Mouse (Mus musculus) kidney, embryonic 14.5 days (tissue): Measurements from ENCODE around the gene 4921517D22Rik. TPM values are rescaled to one million over a fixed set of nuclear protein-coding genes. Genes with fewer than 3 reads are reported as not detected.

Source experiments
- ATAC-seq: fragments of 200-750 bp; cut with Nextera tagmentation; 2 replicates; pipeline ENCODE4 v1.8.0; 2017; ENCODE audit warnings: moderate number of reproducible peaks, mild to moderate bottlenecking, moderate TSS enrichment, moderate library complexity; ENCODE audit not compliant: low FRiP score, low TSS enrichment
- H3K27ac ChIP-seq: fragments of 300-500 bp; sonication (generic); 2 replicates; pipeline ENCODE4 v1.5.1; 2014; ENCODE audit warnings: low read depth, mild to moderate bottlenecking, low read length, moderate library complexity, mixed read lengths
- H3K27me3 ChIP-seq: fragments of 300-500 bp; sonication (generic); 2 replicates; pipeline ENCODE4 v1.6.1; 2014; ENCODE audit warnings: mild to moderate bottlenecking, low read length; ENCODE audit not compliant: control insufficient read depth, insufficient read depth
- H3K36me3 ChIP-seq: fragments of 300-500 bp; sonication (generic); 2 replicates; pipeline ENCODE4 v1.6.1; 2014; ENCODE audit warnings: low read length, mixed read lengths; ENCODE audit not compliant: control insufficient read depth, insufficient read depth
- H3K4me1 ChIP-seq: fragments of 300-500 bp; sonication (generic); 2 replicates; pipeline ENCODE4 v1.6.1; 2014; ENCODE audit warnings: low read length, mixed read lengths; ENCODE audit not compliant: control insufficient read depth, insufficient read depth
- H3K4me2 ChIP-seq: fragments of 300-500 bp; sonication (generic); replicated peaks from 2 replicates; pipeline ENCODE4 v1.6.1; 2014; ENCODE audit warnings: low read depth, mild to moderate bottlenecking, low read length
- H3K4me3 ChIP-seq: fragments of 300-500 bp; sonication (generic); 2 replicates; pipeline ENCODE4 v1.5.1; 2014; ENCODE audit warnings: mild to moderate bottlenecking, low read length
- H3K9ac ChIP-seq: fragments of 300-500 bp; sonication (generic); 2 replicates; pipeline ENCODE4 v1.6.1; 2014; ENCODE audit warnings: low read depth, mild to moderate bottlenecking, low read length, moderate library complexity
- H3K9me3 ChIP-seq: fragments of 300-500 bp; sonication (generic); 2 replicates; pipeline ENCODE4 v1.6.1; 2016; ENCODE audit warnings: low read length; ENCODE audit not compliant: control insufficient read depth
- WGBS: fragments of 180-500 bp; shearing (Covaris S2); extraction: QIAGEN DNeasy Blood & Tissue Kit; methylation state at CpG from one replicate; pipeline ENCODE4 v1.1.7; 2014; 5-methylcytosine and 5-hydroxymethylcytosine counted together
- polyA plus RNA-seq: library from polyadenylated mRNA; unstranded; fragments of >200 nt; fragmentation: Nextera tagmentation; extraction: Ambion mirVana; gene quantifications from 2 replicates; pipeline ENCODE4 v1.2.1, GENCODE M21; 2014

4921517D22Rik gene
- polyA plus RNA-seq, 1 experiment from 2014 or later: not detected

DNA sequence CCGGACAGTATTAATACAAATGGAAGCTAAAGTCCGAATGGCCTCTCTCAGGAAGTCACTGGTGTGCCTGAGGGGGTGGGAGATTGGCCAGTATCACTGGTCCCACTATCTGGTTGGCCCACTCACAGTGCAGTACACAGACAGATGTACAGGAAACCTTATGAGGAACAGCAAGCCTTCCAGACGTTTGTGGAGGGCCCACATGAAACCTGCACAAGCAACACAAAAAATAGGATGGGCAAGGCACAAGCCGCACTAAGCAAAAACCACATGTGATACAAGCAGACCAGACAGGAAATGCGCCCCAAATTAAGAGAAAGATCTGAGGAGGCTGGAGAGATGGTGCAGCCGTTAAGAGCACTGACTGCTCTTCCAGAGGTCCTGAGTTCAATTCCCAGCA lies 21.7 kb downstream of the 4921517D22Rik start:
- Histone ChIP-seq H3K4me2 (no peak overlapping the region), H3K27ac (no peak overlapping the region), H3K27me3 (no peaks in the 10 kb centered on the region), H3K9me3 (no peaks in the 10 kb centered on the region), H3K4me1 (peaks cover 11% of the 10 kb centered on the region), H3K36me3 (no peaks in the 10 kb centered on the region), H3K9ac (no peak overlapping the region), H3K4me3 (no peak overlapping the region)
- ATAC-seq: no peak
- WGBS: 72% methylated on average over 6 of the region's 6 CpGs

DNA sequence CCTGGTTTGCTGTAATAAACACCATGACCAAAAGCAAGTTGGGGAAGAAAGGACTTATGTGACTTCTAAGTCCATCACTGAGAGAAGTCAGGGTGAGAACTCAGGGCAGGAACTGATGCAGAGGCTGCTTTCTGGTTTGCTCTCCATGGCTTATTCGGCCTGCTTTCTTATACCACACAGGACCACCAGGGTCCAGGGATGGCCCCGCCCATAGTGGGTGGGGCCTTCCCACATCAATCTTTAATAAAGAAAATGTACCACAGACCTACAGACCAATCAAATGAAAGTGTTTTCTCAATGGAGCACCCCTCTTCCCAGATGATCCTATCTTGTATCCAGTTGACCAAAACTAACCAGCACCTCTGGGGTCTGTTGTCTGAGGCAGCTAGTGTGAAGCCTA lies 22.4 kb downstream of the 4921517D22Rik start:
- WGBS: 75% methylated on average over 2 of the region's 2 CpGs
- no peak for ATAC-seq
- no peak overlapping the region for H3K4me2 ChIP-seq

DNA sequence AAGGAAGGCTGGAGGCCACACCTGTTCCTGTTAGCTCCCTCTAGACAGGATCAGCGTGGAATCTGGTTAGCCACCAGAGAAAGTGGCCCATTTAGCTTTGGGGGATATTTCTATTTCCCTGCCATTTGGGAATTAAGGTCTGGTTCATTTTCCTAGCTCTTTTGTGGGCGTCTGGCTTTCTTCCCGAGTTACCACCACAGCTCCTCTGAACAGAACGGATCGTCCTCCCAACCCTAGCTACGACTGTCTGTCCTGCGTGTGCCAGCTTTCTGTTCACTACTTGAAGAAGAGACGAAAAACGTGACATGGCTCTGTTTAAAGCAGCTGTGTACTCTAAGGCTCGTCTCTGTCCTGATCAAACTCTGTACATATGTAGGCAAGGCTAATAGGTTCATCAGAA lies 24.0 kb downstream of the 4921517D22Rik start:
- H3K4me3 ChIP-seq: no peak overlapping the region
- peaks cover 11% of the 10 kb centered on the region for H3K4me1 ChIP-seq
- H3K27ac ChIP-seq: no peak overlapping the region
- no peaks in the 10 kb centered on the region for H3K27me3 ChIP-seq
- no peak overlapping the region for H3K9ac ChIP-seq
- no peak for ATAC-seq
- H3K9me3 ChIP-seq: no peaks in the 10 kb centered on the region
- 90% methylated on average over 10 of the region's 10 CpGs for WGBS
- H3K4me2 ChIP-seq: no peak overlapping the region
- no peaks in the 10 kb centered on the region for H3K36me3 ChIP-seq

More for the DNA sequence above, 22.4 kb downstream of the 4921517D22Rik start:
- Histone ChIP-seq H3K27ac (no peak overlapping the region), H3K9me3 (no peaks in the 10 kb centered on the region), H3K9ac (no peak overlapping the region), H3K36me3 (no peaks in the 10 kb centered on the region), H3K4me1 (peaks cover 11% of the 10 kb centered on the region), H3K27me3 (no peaks in the 10 kb centered on the region), H3K4me3 (no peak overlapping the region)

DNA sequence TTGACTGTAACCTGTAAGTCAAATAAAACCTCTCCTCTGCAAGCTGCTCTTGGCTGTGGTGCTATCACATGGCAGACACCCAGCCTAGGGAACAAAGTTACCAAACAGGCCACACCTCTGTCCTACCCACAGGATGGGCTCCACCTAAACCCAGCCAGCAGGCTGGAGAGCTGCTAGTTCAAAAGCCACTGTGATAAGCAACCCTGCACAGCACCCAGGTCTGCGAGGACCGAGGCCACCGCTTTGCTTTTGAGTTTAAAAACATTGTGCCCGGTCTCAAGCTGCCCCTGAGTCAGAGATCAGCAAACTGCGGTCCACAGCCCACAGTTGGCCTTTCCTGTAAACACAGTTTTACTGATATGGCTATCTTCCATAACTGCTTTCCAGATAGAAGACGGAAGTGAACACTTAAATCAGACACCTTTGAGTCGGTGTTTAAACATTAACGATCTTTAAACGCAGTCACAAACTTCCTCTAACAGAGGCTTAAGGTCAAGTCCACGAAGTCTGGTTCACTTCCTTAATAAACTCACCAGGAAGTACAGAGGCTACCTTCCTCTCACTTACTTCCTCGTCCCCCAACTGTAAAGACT lies 25.3 kb downstream of the 4921517D22Rik start:
- no peaks in the 10 kb centered on the region for H3K36me3 ChIP-seq
- 50% methylated on average over 11 of the region's 11 CpGs for WGBS
- no peaks in the 10 kb centered on the region for H3K27me3 ChIP-seq
- no peak overlapping the region for H3K4me2 ChIP-seq
- no peaks in the 10 kb centered on the region for H3K9me3 ChIP-seq
- ATAC-seq: peak; percentile 30; the same call in 1 of the 2 replicates
- H3K4me1 ChIP-seq: peaks cover 4% of the 10 kb centered on the region; the same call in 1 of the 2 replicates
- H3K4me3 ChIP-seq: no peak overlapping the region
- H3K9ac ChIP-seq: no peak overlapping the region
- H3K27ac ChIP-seq: no peak overlapping the region

DNA sequence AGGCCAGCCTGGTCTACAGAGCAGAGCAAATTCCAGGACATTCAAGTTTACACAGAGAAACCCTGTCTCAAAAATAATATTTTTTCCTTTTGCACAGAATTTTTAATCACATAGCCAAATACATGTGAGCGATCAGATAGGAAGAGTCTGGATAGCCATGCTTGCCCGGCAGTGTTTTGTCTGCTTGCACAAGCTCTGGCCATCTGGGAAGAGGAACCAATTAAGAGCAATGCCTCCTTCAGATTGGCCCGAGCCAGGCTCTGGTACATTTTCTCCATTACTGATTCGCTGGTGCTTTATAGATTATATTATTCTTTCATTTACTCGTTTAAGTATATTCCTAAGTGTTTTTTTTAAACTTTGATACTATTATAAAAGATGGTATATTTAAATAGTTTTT lies 26.1 kb downstream of the 4921517D22Rik start:
- no peaks in the 10 kb centered on the region for H3K9me3 ChIP-seq
- H3K27ac ChIP-seq: no peak overlapping the region
- no peaks in the 10 kb centered on the region for H3K36me3 ChIP-seq
- no peak for ATAC-seq
- no peak overlapping the region for H3K4me3 ChIP-seq
- H3K9ac ChIP-seq: no peak overlapping the region
- H3K4me1 ChIP-seq: no peaks in the 10 kb centered on the region
- no peaks in the 10 kb centered on the region for H3K27me3 ChIP-seq
- WGBS: 92% methylated on average over 5 of the region's 5 CpGs
- H3K4me2 ChIP-seq: no peak overlapping the region

DNA sequence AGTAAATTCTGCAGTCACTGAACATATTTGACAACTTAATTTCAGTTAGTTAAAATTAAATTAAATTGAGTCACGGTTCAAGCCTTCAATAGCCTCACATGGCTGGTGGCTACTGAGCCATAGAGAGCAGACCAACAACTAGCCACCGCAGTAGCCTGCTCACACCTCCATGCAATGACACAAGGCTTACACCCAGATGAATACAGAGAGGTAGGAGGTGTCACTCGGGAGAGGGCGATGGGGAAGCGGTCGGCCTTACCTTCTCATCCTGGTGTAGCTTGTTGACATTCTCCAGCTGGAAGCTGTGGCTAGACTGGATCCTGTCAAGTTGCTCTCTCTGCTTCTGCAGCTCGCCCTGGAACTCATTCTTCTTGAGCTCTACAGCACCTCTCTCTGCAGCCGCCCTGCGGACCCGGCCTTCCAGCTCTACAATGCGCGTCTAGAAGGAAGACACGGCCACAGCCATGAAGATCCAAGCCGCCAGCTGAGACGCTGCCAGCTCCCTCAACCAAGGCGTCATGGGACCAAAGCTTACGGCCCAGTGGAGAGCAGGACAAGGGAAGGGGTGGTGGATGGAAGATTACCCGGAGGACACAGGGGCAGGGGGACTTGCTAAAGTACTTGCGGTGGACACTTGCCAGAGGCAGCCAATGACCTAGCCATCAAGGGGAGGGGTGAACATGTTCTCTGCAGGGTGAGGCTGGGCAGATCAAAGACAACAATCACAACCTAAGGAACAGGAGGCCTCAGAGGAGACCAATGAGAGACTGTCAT lies 29.8 kb downstream of the 4921517D22Rik start:
- Histone ChIP-seq H3K9ac (no peak overlapping the region), H3K27me3 (no peaks in the 10 kb centered on the region), H3K27ac (no peak overlapping the region), H3K4me3 (no peak overlapping the region), H3K36me3 (peaks cover 8% of the 10 kb centered on the region; the same call in 1 of the 2 replicates), H3K4me1 (no peaks in the 10 kb centered on the region), H3K9me3 (no peaks in the 10 kb centered on the region), H3K4me2 (no peak overlapping the region)
- no peak for ATAC-seq
- whole genome bisulfite sequencing: 80% methylated on average over 19 of the region's 19 CpGs

DNA sequence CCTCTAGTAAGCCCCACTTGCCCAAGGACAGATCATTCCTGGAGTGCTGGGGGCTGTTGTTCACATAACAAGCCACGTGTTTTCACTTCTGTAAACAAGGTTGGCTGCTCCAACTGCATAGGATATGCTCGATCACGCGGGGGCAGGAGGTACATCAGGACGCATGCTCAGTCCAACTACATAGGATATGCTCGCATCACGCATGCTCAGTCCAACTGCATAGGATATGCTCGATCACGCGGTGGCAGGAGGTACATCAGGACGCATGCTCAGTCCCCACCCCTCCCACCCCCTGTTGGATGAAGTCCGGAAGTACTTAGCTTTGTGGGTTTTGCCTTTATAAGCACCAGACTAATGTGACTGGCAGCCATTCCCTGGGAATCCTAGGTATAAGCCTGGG lies 31.9 kb downstream of the 4921517D22Rik start:
- no peak overlapping the region for H3K27ac ChIP-seq
- no peaks in the 10 kb centered on the region for H3K4me1 ChIP-seq
- WGBS: 96% methylated on average over 12 of the region's 12 CpGs
- H3K36me3 ChIP-seq: peaks cover 8% of the 10 kb centered on the region; the same call in 1 of the 2 replicates
- no peaks in the 10 kb centered on the region for H3K9me3 ChIP-seq
- H3K4me2 ChIP-seq: no peak overlapping the region
- H3K4me3 ChIP-seq: no peak overlapping the region
- no peaks in the 10 kb centered on the region for H3K27me3 ChIP-seq
- no peak for ATAC-seq
- H3K9ac ChIP-seq: no peak overlapping the region

DNA sequence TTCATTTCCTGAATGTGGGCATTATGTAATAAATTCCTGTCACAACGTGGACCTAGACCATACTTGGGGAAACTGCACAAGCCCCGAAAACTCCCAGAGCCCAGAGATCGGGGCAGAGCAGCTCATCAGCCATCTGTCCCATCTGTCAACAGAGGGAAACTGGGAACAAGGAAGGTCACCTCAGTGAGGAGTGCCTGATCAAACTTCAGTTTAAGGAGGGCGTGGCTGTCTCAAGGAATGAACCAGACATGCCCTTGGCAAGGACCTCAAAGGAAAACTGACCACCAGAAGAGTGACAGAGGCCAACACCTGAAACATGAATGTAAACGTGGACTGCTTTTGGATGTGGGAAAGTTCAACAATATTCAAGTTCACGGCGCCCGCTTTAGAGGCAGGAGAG lies 32.5 kb downstream of the 4921517D22Rik start:
- H3K9me3 ChIP-seq: no peaks in the 10 kb centered on the region
- no peak overlapping the region for H3K9ac ChIP-seq
- WGBS: 88% methylated on average over 8 of the region's 8 CpGs
- no peaks in the 10 kb centered on the region for H3K27me3 ChIP-seq
- H3K27ac ChIP-seq: no peak overlapping the region
- H3K4me3 ChIP-seq: no peak overlapping the region
- H3K36me3 ChIP-seq: peaks cover 8% of the 10 kb centered on the region; the same call in 1 of the 2 replicates
- H3K4me1 ChIP-seq: 0 out of 2 replicates have a peak, but pooled peaks cover 2% of the 10 kb centered on the region
- no peak overlapping the region for H3K4me2 ChIP-seq
- ATAC-seq: no peak

DNA sequence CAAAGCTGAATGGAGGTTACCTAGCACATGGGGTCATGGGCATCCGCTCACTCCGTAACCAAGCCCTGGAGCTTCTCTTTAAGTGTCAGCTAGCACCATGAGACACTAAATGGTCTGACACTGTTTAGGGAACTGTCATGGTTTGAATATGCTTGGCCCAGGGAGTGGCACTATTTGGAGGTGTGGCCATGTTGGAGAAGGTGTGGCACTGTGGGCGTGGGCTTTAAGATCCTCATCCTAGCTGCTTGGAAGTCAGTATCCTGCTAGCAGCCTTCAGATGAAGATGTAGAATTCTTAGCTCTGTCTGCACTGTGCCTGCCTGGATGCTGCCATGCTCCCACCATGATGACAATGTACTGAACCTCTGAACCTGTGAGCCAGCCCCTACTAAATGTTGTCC lies 33.5 kb downstream of the 4921517D22Rik start:
- Histone ChIP-seq H3K9ac (no peak overlapping the region), H3K36me3 (peaks cover 8% of the 10 kb centered on the region; the same call in 1 of the 2 replicates)
- 96% methylated on average over 3 of the region's 3 CpGs for WGBS

More for the DNA sequence above, 33.5 kb downstream of the 4921517D22Rik start:
- H3K4me3 ChIP-seq: no peak overlapping the region
- 0 out of 2 replicates have a peak, but pooled peaks cover 2% of the 10 kb centered on the region for H3K4me1 ChIP-seq
- no peak for ATAC-seq
- H3K4me2 ChIP-seq: no peak overlapping the region
- no peaks in the 10 kb centered on the region for H3K9me3 ChIP-seq
- H3K27ac ChIP-seq: no peak overlapping the region
- no peaks in the 10 kb centered on the region for H3K27me3 ChIP-seq
